Mouse (Mus musculus) lung, postnatal 0 days (tissue): ENCODE results near the gene Espnl. TPM values are rescaled to one million over a fixed set of nuclear protein-coding genes. Genes with fewer than 3 reads are reported as not detected.

Source experiments
- ATAC-seq: fragments of 200-750 bp; cut with Nextera tagmentation; 2 replicates; pipeline ENCODE4 v1.8.0; 2017; ENCODE audit warnings: moderate library complexity
- DNase-seq: peaks from one replicate; pipeline ENCODE4 v3.0.0-alpha.2; 2016; ENCODE audit warnings: low spot score
- H3K27ac ChIP-seq: fragments of 300-500 bp; sonication (generic); 2 replicates; pipeline ENCODE4 v1.5.1; 2014; ENCODE audit warnings: antibody characterized with exemption, mild to moderate bottlenecking, low read length, mixed read lengths
- H3K27me3 ChIP-seq: fragments of 300-500 bp; sonication (generic); replicated peaks from 2 replicates; pipeline ENCODE4 v1.6.1; 2014; ENCODE audit warnings: low read length, mixed read lengths; ENCODE audit not compliant: insufficient read depth
- H3K36me3 ChIP-seq: fragments of 300-500 bp; sonication (generic); 2 replicates; pipeline ENCODE4 v1.6.1; 2014; ENCODE audit warnings: low read length, mixed read lengths; ENCODE audit not compliant: insufficient read depth
- H3K4me1 ChIP-seq: fragments of 300-500 bp; sonication (generic); 2 replicates; pipeline ENCODE4 v1.6.1; 2014; ENCODE audit warnings: antibody characterized with exemption, low read depth, low read length, mixed read lengths; ENCODE audit not compliant: insufficient read depth
- H3K4me2 ChIP-seq: fragments of 300-500 bp; sonication (generic); replicated peaks from 2 replicates; pipeline ENCODE4 v1.6.1; 2014; ENCODE audit warnings: low read depth, mild to moderate bottlenecking, low read length, moderate library complexity, mixed read lengths
- H3K4me3 ChIP-seq: fragments of 300-500 bp; sonication (generic); 2 replicates; pipeline ENCODE4 v1.5.1; 2014; ENCODE audit warnings: low read depth, low read length
- H3K9ac ChIP-seq: fragments of 300-500 bp; sonication (generic); replicated peaks from 2 replicates; pipeline ENCODE4 v1.6.1; 2014; ENCODE audit warnings: low read depth, mild to moderate bottlenecking
- H3K9me3 ChIP-seq: fragments of 300-500 bp; sonication (generic); 2 replicates; pipeline ENCODE4 v1.6.1; 2016; ENCODE audit warnings: low read length, mixed read lengths
- CTCF ChIP-seq: IDR thresholded peaks from 2 replicates; pipeline ENCODE4 v1.5.1; 2016; ENCODE audit warnings: antibody characterized with exemption, mild to moderate bottlenecking
- EP300 ChIP-seq: IDR thresholded peaks from 2 replicates; pipeline ENCODE4 v1.6.1; 2016; ENCODE audit warnings: antibody characterized with exemption, mild to moderate bottlenecking, control low read depth
- WGBS: fragments of 180-500 bp; shearing (Covaris S2); extraction: QIAGEN DNeasy Blood & Tissue Kit; methylation state at CpG from one replicate; pipeline ENCODE4 v1.1.7; 2014; 5-methylcytosine and 5-hydroxymethylcytosine counted together
- polyA plus RNA-seq: library from polyadenylated mRNA; unstranded; fragments of >200 nt; fragmentation: Nextera tagmentation; extraction: Ambion mirVana; gene quantifications from 2 replicates; pipeline ENCODE4 v1.2.1, GENCODE M21; 2015

The Espnl gene
- polyA plus RNA-seq, 1 experiment from 2014 or later = not detected

DNA sequence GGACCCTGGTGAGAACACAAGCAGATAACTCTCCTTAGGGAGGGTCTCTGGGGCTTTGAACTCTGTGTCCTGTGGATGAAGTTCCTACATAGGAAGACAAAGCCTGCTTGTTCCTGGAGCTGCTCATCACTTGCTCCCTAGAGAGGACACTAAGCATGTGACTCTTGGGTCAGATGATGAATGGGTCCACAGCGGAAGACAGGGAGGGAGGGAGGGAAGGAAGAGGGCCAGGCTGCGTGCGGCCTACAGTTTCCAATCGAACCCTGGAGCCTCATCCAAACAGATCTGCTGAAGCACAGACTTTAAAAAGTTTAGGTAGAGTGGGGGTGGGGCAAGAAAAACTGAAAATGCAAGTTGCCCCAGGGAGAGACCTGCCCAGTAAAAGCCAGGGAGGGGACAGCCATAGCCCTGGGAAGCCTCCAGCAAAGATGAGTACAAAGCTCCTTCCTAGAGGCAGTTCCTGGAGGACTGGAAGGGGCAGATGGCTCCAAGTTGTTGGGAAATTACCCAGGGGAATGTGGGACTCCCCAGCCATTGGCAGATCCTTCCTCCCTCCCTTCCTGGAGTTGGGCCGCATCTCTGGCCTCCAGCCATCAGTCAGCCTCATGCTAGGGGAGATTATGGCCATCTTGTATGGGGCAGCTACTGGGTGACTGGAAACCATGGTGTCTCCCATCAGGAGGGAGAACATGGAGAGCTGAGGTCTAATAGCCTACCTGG is 22.0 kb upstream of the Espnl start:
- Histone ChIP-seq H3K9ac (no peak overlapping the region), H3K4me2 (no peak overlapping the region), H3K9me3 (no peaks in the 10 kb centered on the region), H3K27me3 (no peaks in the 10 kb centered on the region), H3K27ac (peak overlapping the region; percentile 0; the same call in 1 of the 2 replicates), H3K36me3 (no peaks in the 10 kb centered on the region), H3K4me1 (no peaks in the 10 kb centered on the region), H3K4me3 (no peak overlapping the region)
- no peak for ATAC-seq
- peak; percentile 58 for DNase-seq
- no peak for TF ChIP-seq EP300
- 54% methylated on average over 5 of the region's 5 CpGs for WGBS

GRCm38 (mm10) chr1:91301206-91301920 is 20.5 kb upstream of the Espnl start:
- no peak overlapping the region for H3K4me2 ChIP-seq
- no peaks in the 10 kb centered on the region for H3K9me3 ChIP-seq
- 63% methylated on average over 3 of the region's 3 CpGs for WGBS
- H3K36me3 ChIP-seq = 0 out of 2 replicates have a peak, but pooled peaks cover 7% of the 10 kb centered on the region
- H3K4me1 ChIP-seq = no peaks in the 10 kb centered on the region
- ATAC-seq (peak; percentile 4; the same call in 1 of the 2 replicates), DNase-seq (peak; percentile 28)
- H3K27ac ChIP-seq = peak overlapping the region; percentile 51
- TF ChIP-seq EP300 = no peak
- no peak for TF ChIP-seq CTCF
- no peak overlapping the region for H3K9ac ChIP-seq
- no peak overlapping the region for H3K4me3 ChIP-seq
- H3K27me3 ChIP-seq = no peaks in the 10 kb centered on the region

- no peak overlapping the region for H3K4me3 ChIP-seq
- no peak overlapping the region for H3K4me2 ChIP-seq
- peak overlapping the region; percentile 51 for H3K27ac ChIP-seq
- no peaks in the 10 kb centered on the region for H3K27me3 ChIP-seq
- H3K4me1 ChIP-seq = no peaks in the 10 kb centered on the region
- DNase-seq (no peak), ATAC-seq (no peak)
- no peaks in the 10 kb centered on the region for H3K9me3 ChIP-seq
- H3K9ac ChIP-seq = no peak overlapping the region
- WGBS = 74% methylated on average over 3 of the region's 3 CpGs
- H3K36me3 ChIP-seq = peaks cover 10% of the 10 kb centered on the region; the same call in 1 of the 2 replicates
- TF ChIP-seq EP300 (no peak), CTCF (no peak)
Measured at GRCm38 (mm10) chr1:91302021-91302420, 19.9 kb upstream of the Espnl start.

DNA sequence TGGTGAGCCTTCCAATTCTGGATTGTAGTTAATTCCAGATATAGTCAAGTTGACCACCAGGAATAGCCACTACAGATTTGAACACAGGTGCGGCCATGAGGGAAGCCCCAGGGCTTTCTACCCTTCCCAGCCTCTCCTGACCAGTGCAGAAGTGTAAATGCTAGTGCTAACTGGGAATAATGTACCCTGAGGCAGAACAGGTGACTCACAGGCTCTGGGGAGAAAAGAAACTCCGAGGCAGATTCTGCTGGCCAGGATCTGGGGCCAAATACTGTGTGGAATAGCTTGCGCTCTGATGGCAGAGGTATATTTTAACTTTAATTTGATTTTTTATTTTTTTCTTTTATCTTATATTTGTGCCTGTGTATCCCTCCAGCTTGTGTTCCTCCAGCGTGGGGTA is 17.3 kb upstream of the Espnl start:
- WGBS = 94% methylated on average over 4 of the region's 4 CpGs
- Histone ChIP-seq H3K9ac (no peak overlapping the region), H3K9me3 (no peaks in the 10 kb centered on the region), H3K27ac (no peak overlapping the region), H3K27me3 (no peaks in the 10 kb centered on the region), H3K4me1 (no peaks in the 10 kb centered on the region), H3K4me2 (no peak overlapping the region), H3K4me3 (no peak overlapping the region), H3K36me3 (peaks cover 25% of the 10 kb centered on the region; the same call in 1 of the 2 replicates)
- no peak for TF ChIP-seq CTCF
- no peak for TF ChIP-seq EP300
- ATAC-seq (no peak), DNase-seq (no peak)

- Histone ChIP-seq H3K4me1 (no peaks in the 10 kb centered on the region), H3K36me3 (peaks cover 32% of the 10 kb centered on the region; the same call in 1 of the 2 replicates), H3K27ac (no peak overlapping the region), H3K4me3 (no peak overlapping the region), H3K9ac (no peak overlapping the region), H3K4me2 (no peak overlapping the region), H3K9me3 (no peaks in the 10 kb centered on the region), H3K27me3 (no peaks in the 10 kb centered on the region)
- DNase-seq (no peak), ATAC-seq (no peak)
- TF ChIP-seq EP300 (no peak), CTCF (no peak)
- 93% methylated on average over 13 of the region's 13 CpGs for WGBS
Measured at GRCm38 (mm10) chr1:91309366-91310085, 12.3 kb upstream of the Espnl start.

GRCm38 (mm10) chr1:91312273-91312672 is 9.6 kb upstream of the Espnl start:
- Histone ChIP-seq H3K36me3 (peaks cover 20% of the 10 kb centered on the region; the same call in 1 of the 2 replicates), H3K9me3 (no peaks in the 10 kb centered on the region), H3K4me1 (no peaks in the 10 kb centered on the region), H3K4me3 (no peak overlapping the region), H3K27me3 (no peaks in the 10 kb centered on the region), H3K27ac (no peak overlapping the region), H3K4me2 (no peak overlapping the region), H3K9ac (no peak overlapping the region)
- 82% methylated on average over 4 of the region's 4 CpGs for WGBS
- ATAC-seq (no peak), DNase-seq (no peak)
- TF ChIP-seq CTCF = no peak
- TF ChIP-seq EP300 = no peak
